Mouse (Mus musculus) bone marrow macrophage, adult 2 months (primary cell): ENCODE data around the gene Vps13a.

Experiments used
- CTCF ChIP-seq: IDR thresholded peaks from 2 replicates; pipeline ENCODE4 v1.5.1; 2012; ENCODE audit warnings: low read depth, mild to moderate bottlenecking, low read length, moderate library complexity
- POLR2A ChIP-seq: IDR thresholded peaks from 2 replicates; pipeline ENCODE4 v1.6.1; 2012; ENCODE audit warnings: mild to moderate bottlenecking, low read depth, low read length, borderline replicate concordance

- TF ChIP-seq POLR2A (no peak), CTCF (no peak)
Measured at GRCm38 (mm10) chr19:16777901-16778300, 2.8 kb downstream of the Vps13a start.
